Mouse (Mus musculus): Measurements from ENCODE around the gene Ptprn2.

The Ptprn2 gene

DNA sequence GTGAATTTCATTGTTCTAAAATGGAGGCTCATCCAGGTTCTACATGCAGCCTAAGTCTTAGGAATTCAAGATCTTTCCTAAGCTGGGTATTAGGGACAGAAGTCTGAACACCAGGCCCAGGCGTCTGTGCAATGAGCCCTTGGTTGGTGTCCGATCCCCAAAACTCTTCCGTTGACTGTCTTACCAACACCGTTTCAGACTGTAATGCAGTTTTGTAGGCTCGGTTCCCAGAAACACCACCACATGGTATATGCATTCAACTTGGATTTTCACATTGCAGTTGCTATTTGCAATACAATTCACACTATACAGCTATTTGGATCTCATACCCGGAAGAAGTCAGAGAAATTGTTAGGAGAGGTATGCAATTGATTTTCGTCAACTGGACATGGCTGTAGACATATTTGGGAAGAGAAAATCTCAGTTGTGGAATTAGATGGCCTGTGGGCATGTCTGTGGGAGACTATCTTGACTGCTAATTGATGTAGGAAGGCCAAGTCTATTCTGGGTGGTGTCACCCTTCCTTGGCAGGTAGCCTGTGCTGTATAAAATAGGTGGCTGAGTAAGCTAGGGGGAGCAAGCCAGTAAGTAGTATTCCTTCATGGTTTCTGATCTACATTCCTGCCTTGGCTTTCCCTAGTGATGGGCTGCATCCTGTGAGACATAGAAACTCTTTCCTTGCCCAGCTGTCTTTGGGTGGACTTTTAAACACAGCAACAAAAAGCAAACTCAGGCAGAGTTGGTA, 109.5 kb downstream of the Ptprn2 start:
- DNase-seq, result peak; percentile 68

GRCm38 (mm10) chr12:116595727-116596126, 110.2 kb downstream of the Ptprn2 start:
- peak; percentile 68 for DNase-seq

- peak; percentile 75 for DNase-seq
Observed at GRCm38 (mm10) chr12:116596993-116597392, 111.5 kb downstream of the Ptprn2 start.

GRCm38 (mm10) chr12:116597670-116598069, 112.2 kb downstream of the Ptprn2 start:
- peak; percentile 60 for DNase-seq

DNA sequence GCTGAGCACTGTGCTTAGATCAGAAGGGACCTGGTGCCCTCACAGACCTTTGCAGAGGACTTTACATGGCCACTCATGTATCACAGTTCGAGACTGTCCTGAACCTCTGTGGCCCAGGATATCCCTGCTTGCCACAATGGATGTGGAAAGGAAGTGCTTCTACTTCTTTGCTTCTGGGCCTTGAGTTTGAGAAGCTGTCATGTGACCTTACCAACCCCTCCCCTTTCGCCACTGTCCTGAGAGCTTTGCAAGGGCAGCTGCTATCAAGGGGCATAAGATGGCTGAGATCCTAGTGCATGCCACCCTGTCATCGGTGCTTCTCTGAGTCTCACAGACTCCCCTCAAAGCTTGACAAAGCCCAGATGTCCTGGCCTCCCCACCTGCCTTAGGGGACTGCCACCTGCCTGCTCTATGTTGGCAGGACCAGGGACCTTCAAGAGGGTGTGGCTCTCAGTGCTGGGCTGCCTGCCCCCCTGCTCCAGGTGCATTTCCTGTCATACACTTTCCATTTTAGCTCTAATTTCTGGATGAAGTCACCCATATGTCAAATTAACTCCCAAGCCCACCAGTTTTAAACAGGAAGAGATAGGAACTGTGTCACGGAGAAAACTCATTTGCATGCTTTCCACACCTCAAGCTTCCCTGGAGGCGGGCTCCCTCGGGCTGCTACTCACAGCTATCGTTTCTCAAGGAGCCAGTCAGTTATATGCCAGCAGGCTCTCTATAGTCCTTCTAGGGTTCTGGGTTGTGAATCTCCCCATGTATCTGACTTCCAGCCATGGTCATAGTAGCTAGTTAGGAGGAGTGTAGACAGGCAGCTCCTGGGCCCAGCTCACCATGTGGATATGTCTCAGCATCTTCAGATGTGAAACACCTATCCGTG, 112.8 kb downstream of the Ptprn2 start:
- peak; percentile 85 for DNase-seq

- peak; percentile 83 for DNase-seq
Observed at GRCm38 (mm10) chr12:116599537-116599936, 114.0 kb downstream of the Ptprn2 start.

DNA sequence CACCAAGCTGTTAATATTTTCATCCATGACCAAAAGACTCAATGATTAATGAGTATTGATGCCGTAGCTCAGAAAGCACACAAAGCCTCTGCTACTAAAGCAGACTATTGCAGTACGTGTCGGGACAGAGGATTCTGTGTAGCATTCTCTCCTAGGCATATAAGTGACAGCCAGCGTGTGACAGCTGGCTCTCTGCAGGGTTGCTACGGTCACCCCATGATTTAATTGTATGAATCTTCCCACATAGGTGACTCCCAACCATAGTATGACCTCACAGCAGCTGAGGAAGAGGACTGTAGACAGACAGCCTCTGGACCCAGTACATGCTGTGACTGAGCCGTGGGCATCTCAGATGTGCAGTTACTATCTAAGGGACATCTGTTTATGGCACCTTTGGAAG, 114.5 kb downstream of the Ptprn2 start:
- DNase-seq, result peak; percentile 71

GRCm38 (mm10) chr12:116601395-116601794, 115.9 kb downstream of the Ptprn2 start:
- DNase-seq, result peak; percentile 57

- DNase-seq, result peak; percentile 68
Observed at GRCm38 (mm10) chr12:116601921-116602320, 116.4 kb downstream of the Ptprn2 start.

- DNase-seq, result peak; percentile 59
Observed at GRCm38 (mm10) chr12:116608598-116608997, 123.1 kb downstream of the Ptprn2 start.

DNA sequence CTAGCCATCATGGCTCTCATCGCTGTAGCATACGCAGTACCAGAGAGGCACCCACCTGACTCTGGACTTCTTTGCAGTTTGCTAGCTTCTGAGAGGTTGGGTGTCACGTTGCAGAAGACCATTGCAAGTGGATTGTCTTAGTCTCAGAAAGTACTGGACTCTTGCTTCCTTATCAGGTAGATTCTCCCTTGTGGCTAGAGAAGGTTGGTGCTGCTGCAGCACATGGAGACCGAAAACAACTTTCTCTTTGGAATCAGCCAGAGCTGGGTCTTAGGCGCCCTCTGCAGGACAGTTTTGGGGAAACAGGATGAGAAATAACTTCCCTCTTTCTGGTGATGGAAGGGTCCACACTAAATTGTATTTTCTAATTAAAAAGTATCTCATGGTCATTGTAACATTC, 134.3 kb downstream of the Ptprn2 start:
- DNase-seq, result peak; percentile 74

DNA sequence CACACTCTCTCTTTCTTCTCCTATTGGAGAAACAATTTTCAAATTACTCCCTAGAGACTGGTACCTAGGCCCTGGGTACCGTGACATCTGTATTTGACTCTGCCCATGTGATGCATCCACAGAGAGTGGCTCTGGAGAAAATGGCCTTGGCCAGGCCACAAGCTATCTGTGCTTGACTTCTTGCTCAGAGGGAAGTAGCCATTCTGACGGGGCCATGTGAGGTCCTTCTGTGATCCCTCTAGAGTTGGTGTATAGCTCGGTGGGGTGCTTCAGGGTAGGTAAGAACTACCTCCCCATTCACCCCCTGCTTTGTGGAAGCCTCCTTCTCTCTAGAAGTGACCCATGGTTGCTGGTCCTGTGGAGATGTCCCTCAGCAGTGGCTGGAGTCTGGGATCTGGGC, 134.8 kb downstream of the Ptprn2 start:
- DNase-seq, result peak; percentile 79

- DNase-seq, result peak; percentile 56
Observed at GRCm38 (mm10) chr12:116621325-116622040, 136.0 kb downstream of the Ptprn2 start.

- peak; percentile 80 for DNase-seq
Observed at GRCm38 (mm10) chr12:116622665-116623387, 137.3 kb downstream of the Ptprn2 start.

DNA sequence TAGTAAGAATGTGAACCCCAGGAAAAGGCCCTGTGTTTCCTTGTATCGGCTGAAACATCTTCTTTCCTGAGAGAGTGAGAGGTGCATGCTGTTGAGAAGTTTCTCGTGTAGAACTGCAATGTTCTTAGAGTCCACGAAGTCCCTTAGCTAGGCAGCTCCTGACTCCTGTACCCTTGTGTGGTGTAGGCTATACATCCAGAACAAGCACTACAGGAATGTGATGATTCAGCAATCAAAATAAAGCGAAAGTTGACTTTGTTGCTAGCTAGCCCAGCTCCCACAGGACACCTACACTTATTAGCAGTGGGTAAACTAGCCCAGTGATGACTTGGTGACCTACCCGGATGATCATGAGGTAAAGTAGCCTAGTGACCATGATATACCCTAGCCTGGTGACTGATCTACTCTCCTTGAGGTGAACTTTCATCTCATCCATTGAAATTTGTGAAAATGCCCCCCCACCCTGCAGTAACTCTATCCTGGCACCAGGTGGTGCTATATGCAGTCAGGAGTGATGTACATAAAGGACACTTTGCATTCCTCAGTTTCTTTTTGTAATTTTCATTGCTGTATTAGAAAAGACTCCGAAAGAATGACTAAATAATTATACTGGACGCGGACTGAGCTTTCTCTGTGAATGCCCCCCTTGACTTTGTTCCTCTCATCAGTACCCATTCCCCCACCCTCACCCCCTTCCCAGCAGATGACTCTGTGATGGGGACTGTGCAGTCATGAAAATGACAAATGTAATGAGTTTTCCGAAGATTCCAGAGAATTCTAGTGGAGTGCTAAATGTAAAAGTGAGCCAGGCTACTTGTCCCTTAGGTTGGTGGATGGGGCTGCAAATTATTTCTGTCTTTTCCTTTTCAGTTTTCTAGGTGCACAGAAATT, 140.1 kb downstream of the Ptprn2 start:
- DNase-seq, result peak; percentile 53

DNA sequence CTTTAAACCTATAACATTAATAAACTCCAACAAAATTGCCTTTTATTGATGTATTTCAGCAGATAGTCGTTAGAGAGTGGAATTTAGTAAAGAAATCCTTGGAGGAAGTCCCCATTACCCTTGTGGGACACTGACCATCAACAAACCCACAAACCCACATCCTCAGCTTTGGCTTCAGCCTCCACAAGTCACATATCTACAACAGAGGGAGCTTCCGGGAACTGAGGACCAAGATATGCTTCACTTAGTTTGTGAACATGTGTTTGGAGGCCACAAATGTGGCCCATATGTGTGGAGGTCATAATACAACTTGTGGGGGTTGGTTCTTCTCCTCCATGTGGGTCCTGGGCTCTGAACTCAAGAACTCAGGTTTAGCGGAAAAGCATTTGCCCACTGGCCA, 143.5 kb downstream of the Ptprn2 start:
- peak; percentile 35 for DNase-seq

DNA sequence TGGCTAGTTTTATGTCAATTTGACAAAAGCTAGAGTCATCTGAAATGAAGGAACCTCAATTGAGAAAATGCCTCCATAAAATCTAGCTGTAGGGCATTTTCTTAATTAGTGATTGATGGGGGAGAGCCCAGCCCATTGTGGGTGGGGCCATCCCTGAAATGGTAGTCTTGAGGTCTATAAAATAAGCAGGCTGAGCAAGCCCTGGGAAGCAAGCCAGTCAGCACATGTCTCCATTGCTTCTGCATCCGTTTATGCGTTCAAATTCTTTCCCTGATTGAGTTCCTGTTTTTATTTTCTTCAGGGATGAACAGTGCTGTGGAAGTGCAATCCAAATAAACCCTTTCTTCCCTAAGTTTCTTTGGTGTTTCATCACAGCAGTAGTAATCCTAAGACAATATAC, 152.0 kb downstream of the Ptprn2 start:
- peak; percentile 51 for DNase-seq

GRCm38 (mm10) chr12:116640871-116641270, 155.4 kb downstream of the Ptprn2 start:
- peak; percentile 48 for DNase-seq

- peak; percentile 59 for DNase-seq
Observed at GRCm38 (mm10) chr12:116641339-116642190, 156.0 kb downstream of the Ptprn2 start.

DNA sequence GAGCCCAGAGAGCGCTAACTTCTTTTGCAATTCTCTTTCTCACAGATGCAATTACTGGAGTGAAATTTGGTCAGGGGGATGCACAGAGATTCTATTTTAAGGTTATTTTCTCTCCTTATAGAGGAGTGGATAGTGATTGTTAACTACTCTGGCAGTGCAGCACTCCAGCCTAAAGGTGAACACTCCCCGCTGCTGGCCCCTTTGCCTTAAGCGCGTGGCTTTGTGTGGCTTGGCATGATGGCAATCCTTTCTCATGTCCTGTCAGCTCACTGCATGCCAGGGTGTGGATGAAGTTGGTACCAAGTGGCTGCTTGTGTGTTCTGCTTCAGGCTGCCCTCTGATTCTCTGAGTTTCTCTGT, 156.7 kb downstream of the Ptprn2 start:
- DNase-seq, result peak; percentile 69

DNA sequence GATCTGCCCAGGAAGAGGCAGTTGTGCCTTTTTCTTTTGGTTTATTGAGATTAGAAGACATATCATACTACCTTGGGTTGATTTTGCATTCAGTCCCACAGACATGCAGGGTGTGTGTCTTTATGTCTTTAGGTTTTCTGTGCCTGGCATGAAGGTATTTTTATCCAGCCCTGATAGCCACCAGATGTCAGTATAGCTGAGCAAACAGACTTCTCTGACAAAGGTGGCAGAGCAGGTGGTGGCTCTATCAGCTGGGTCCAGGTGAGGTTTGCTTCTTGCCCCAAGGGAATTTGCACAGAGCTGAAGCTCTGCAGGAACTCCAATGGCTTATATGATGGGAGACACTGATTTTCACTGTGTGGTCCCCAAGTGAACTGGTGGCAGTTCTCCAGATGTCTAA, 161.3 kb downstream of the Ptprn2 start:
- peak; percentile 46 for DNase-seq
